Mouse (Mus musculus): Measurements from ENCODE around the gene Uchl3. TPM values are rescaled to one million over a fixed set of nuclear protein-coding genes. Genes with fewer than 3 reads are reported as not detected.

Uchl3 gene
- polyA plus RNA-seq, 1 experiment, result 130 TPM

GRCm38 (mm10) chr14:101666536-101666935 lies 12.8 kb downstream of the Uchl3 start:
- H3K4me3 ChIP-seq (ENCODE audit: control insufficient read depth, low read depth, low read length), result no peak overlapping the region
- H3K27me3 ChIP-seq (ENCODE audit: control insufficient read depth, insufficient read depth, low read length), result no peaks in the 10 kb centered on the region
- TF ChIP-seq POLR2A (IDR thresholded peaks at IDR 0.05; ENCODE audit: control insufficient read depth, low read depth, low read length) (no peak), CTCF (IDR thresholded peaks at IDR 0.05; ENCODE audit: control insufficient read depth, insufficient read depth, insufficient replicate concordance, low read depth, low read length) (no peak)
- H3K27ac ChIP-seq (ENCODE audit: control insufficient read depth, insufficient read depth, low read depth, low read length), result no peak overlapping the region
- no peaks in the 10 kb centered on the region for H3K4me1 ChIP-seq (ENCODE audit: control insufficient read depth, insufficient read depth, low read length)
- no peaks in the 10 kb centered on the region; the same call in 1 of the 2 replicates for H3K36me3 ChIP-seq (ENCODE audit: control insufficient read depth, insufficient read depth, low read length)

- no peak overlapping the region for H3K4me3 ChIP-seq (ENCODE audit: control insufficient read depth, low read depth, low read length)
- H3K4me1 ChIP-seq (ENCODE audit: control insufficient read depth, insufficient read depth, low read length), result no peaks in the 10 kb centered on the region
- H3K27ac ChIP-seq (ENCODE audit: control insufficient read depth, insufficient read depth, low read depth, low read length), result no peak overlapping the region
- no peaks in the 10 kb centered on the region; the same call in 1 of the 2 replicates for H3K36me3 ChIP-seq (ENCODE audit: control insufficient read depth, insufficient read depth, low read length)
- H3K27me3 ChIP-seq (ENCODE audit: control insufficient read depth, insufficient read depth, low read length), result no peaks in the 10 kb centered on the region
- TF ChIP-seq POLR2A (IDR thresholded peaks at IDR 0.05; ENCODE audit: control insufficient read depth, low read depth, low read length) (no peak), CTCF (IDR thresholded peaks at IDR 0.05; ENCODE audit: control insufficient read depth, insufficient read depth, insufficient replicate concordance, low read depth, low read length) (no peak)
Observed at GRCm38 (mm10) chr14:101668626-101669025, 14.9 kb downstream of the Uchl3 start.

- no peak for TF ChIP-seq CTCF (IDR thresholded peaks at IDR 0.05; ENCODE audit: control insufficient read depth, insufficient read depth, insufficient replicate concordance, low read depth, low read length)
- TF ChIP-seq POLR2A (IDR thresholded peaks at IDR 0.05; ENCODE audit: control insufficient read depth, low read depth, low read length), result no peak
- no peaks in the 10 kb centered on the region for H3K4me1 ChIP-seq (ENCODE audit: control insufficient read depth, insufficient read depth, low read length)
- H3K27me3 ChIP-seq (ENCODE audit: control insufficient read depth, insufficient read depth, low read length), result no peaks in the 10 kb centered on the region
- H3K36me3 ChIP-seq (ENCODE audit: control insufficient read depth, insufficient read depth, low read length), result no peaks in the 10 kb centered on the region; the same call in 1 of the 2 replicates
- no peak overlapping the region for H3K27ac ChIP-seq (ENCODE audit: control insufficient read depth, insufficient read depth, low read depth, low read length)
- no peak overlapping the region for H3K4me3 ChIP-seq (ENCODE audit: control insufficient read depth, low read depth, low read length)
Observed at GRCm38 (mm10) chr14:101672226-101672625, 18.5 kb downstream of the Uchl3 start.

- TF ChIP-seq CTCF (IDR thresholded peaks at IDR 0.05; ENCODE audit: control insufficient read depth, insufficient read depth, insufficient replicate concordance, low read depth, low read length) (no peak), POLR2A (IDR thresholded peaks at IDR 0.05; ENCODE audit: control insufficient read depth, low read depth, low read length) (no peak)
- Histone ChIP-seq H3K27ac (ENCODE audit: control insufficient read depth, insufficient read depth, low read depth, low read length) (no peak overlapping the region), H3K4me3 (ENCODE audit: control insufficient read depth, low read depth, low read length) (no peak overlapping the region), H3K36me3 (ENCODE audit: control insufficient read depth, insufficient read depth, low read length) (no peaks in the 10 kb centered on the region; the same call in 1 of the 2 replicates), H3K4me1 (ENCODE audit: control insufficient read depth, insufficient read depth, low read length) (no peaks in the 10 kb centered on the region), H3K27me3 (ENCODE audit: control insufficient read depth, insufficient read depth, low read length) (no peaks in the 10 kb centered on the region)
Observed at GRCm38 (mm10) chr14:101687696-101688095, 33.9 kb downstream of the Uchl3 start.

GRCm38 (mm10) chr14:101688406-101688805 lies 34.6 kb downstream of the Uchl3 start:
- no peaks in the 10 kb centered on the region for H3K4me1 ChIP-seq (ENCODE audit: control insufficient read depth, insufficient read depth, low read length)
- H3K27me3 ChIP-seq (ENCODE audit: control insufficient read depth, insufficient read depth, low read length), result no peaks in the 10 kb centered on the region
- H3K36me3 ChIP-seq (ENCODE audit: control insufficient read depth, insufficient read depth, low read length), result no peaks in the 10 kb centered on the region; the same call in 1 of the 2 replicates
- TF ChIP-seq POLR2A (IDR thresholded peaks at IDR 0.05; ENCODE audit: control insufficient read depth, low read depth, low read length) (no peak), CTCF (IDR thresholded peaks at IDR 0.05; ENCODE audit: control insufficient read depth, insufficient read depth, insufficient replicate concordance, low read depth, low read length) (no peak)
- no peak overlapping the region for H3K27ac ChIP-seq (ENCODE audit: control insufficient read depth, insufficient read depth, low read depth, low read length)
- no peak overlapping the region for H3K4me3 ChIP-seq (ENCODE audit: control insufficient read depth, low read depth, low read length)

- no peaks in the 10 kb centered on the region for H3K27me3 ChIP-seq (ENCODE audit: control insufficient read depth, insufficient read depth, low read length)
- no peaks in the 10 kb centered on the region for H3K36me3 ChIP-seq (ENCODE audit: control insufficient read depth, insufficient read depth, low read length)
- H3K4me3 ChIP-seq (ENCODE audit: control insufficient read depth, low read depth, low read length), result no peak overlapping the region
- no peak for TF ChIP-seq POLR2A (IDR thresholded peaks at IDR 0.05; ENCODE audit: control insufficient read depth, low read depth, low read length)
- no peak for TF ChIP-seq CTCF (IDR thresholded peaks at IDR 0.05; ENCODE audit: control insufficient read depth, insufficient read depth, insufficient replicate concordance, low read depth, low read length)
- H3K27ac ChIP-seq (ENCODE audit: control insufficient read depth, insufficient read depth, low read depth, low read length), result no peak overlapping the region
- no peaks in the 10 kb centered on the region for H3K4me1 ChIP-seq (ENCODE audit: control insufficient read depth, insufficient read depth, low read length)
Observed at GRCm38 (mm10) chr14:101704479-101704878, 50.7 kb downstream of the Uchl3 start.

GRCm38 (mm10) chr14:101707088-101707487 lies 53.3 kb downstream of the Uchl3 start:
- Histone ChIP-seq H3K27me3 (ENCODE audit: control insufficient read depth, insufficient read depth, low read length) (no peaks in the 10 kb centered on the region), H3K36me3 (ENCODE audit: control insufficient read depth, insufficient read depth, low read length) (no peaks in the 10 kb centered on the region), H3K4me3 (ENCODE audit: control insufficient read depth, low read depth, low read length) (no peak overlapping the region), H3K27ac (ENCODE audit: control insufficient read depth, insufficient read depth, low read depth, low read length) (no peak overlapping the region), H3K4me1 (ENCODE audit: control insufficient read depth, insufficient read depth, low read length) (no peaks in the 10 kb centered on the region)
- TF ChIP-seq POLR2A (IDR thresholded peaks at IDR 0.05; ENCODE audit: control insufficient read depth, low read depth, low read length) (no peak), CTCF (IDR thresholded peaks at IDR 0.05; ENCODE audit: control insufficient read depth, insufficient read depth, insufficient replicate concordance, low read depth, low read length) (no peak)

GRCm38 (mm10) chr14:101714414-101714813 lies 60.6 kb downstream of the Uchl3 start:
- TF ChIP-seq CTCF (IDR thresholded peaks at IDR 0.05; ENCODE audit: control insufficient read depth, insufficient read depth, insufficient replicate concordance, low read depth, low read length), result no peak
- TF ChIP-seq POLR2A (IDR thresholded peaks at IDR 0.05; ENCODE audit: control insufficient read depth, low read depth, low read length), result no peak
- Histone ChIP-seq H3K27ac (ENCODE audit: control insufficient read depth, insufficient read depth, low read depth, low read length) (no peak overlapping the region), H3K4me1 (ENCODE audit: control insufficient read depth, insufficient read depth, low read length) (no peaks in the 10 kb centered on the region), H3K36me3 (ENCODE audit: control insufficient read depth, insufficient read depth, low read length) (no peaks in the 10 kb centered on the region), H3K4me3 (ENCODE audit: control insufficient read depth, low read depth, low read length) (no peak overlapping the region), H3K27me3 (ENCODE audit: control insufficient read depth, insufficient read depth, low read length) (no peaks in the 10 kb centered on the region)

Measured in testis, adult 2 months (tissue).